Mouse (Mus musculus) ZHBTc4 (cell line): Measurements from ENCODE around the gene Pde1a.

Experiments
- DNase-seq: peaks from one replicate; pipeline ENCODE4 v3.0.0-alpha.2; 2011; ENCODE audit warnings: low read depth, low spot score

The Pde1a gene

GRCm38 (mm10) chr2:79964964-79965363 is 164.3 kb downstream of the Pde1a start:
- no peak for DNase-seq

GRCm38 (mm10) chr2:79961421-79961820 is 167.8 kb downstream of the Pde1a start:
- no peak for DNase-seq

GRCm38 (mm10) chr2:79957659-79958340 is 171.5 kb downstream of the Pde1a start:
- DNase-seq: no peak

GRCm38 (mm10) chr2:79945898-79946675 is 183.2 kb downstream of the Pde1a start:
- DNase-seq: no peak

- DNase-seq: no peak
Measured at GRCm38 (mm10) chr2:79934660-79935059, 194.6 kb downstream of the Pde1a start.

GRCm38 (mm10) chr2:79922356-79922755 is 206.9 kb downstream of the Pde1a start:
- DNase-seq: no peak

GRCm38 (mm10) chr2:79921375-79921774 is 207.9 kb downstream of the Pde1a start:
- no peak for DNase-seq

GRCm38 (mm10) chr2:79920438-79920837 is 208.8 kb downstream of the Pde1a start:
- no peak for DNase-seq

GRCm38 (mm10) chr2:79901841-79902510 is 227.3 kb downstream of the Pde1a start:
- no peak for DNase-seq

- DNase-seq: no peak
Measured at GRCm38 (mm10) chr2:79898522-79898921, 230.7 kb downstream of the Pde1a start.

- no peak for DNase-seq
Measured at GRCm38 (mm10) chr2:79892829-79893228, 236.4 kb downstream of the Pde1a start.

GRCm38 (mm10) chr2:79891760-79892570 is 237.3 kb downstream of the Pde1a start:
- no peak for DNase-seq

GRCm38 (mm10) chr2:79890726-79891125 is 238.5 kb downstream of the Pde1a start:
- no peak for DNase-seq

GRCm38 (mm10) chr2:79883631-79884350 is 245.5 kb downstream of the Pde1a start:
- DNase-seq: no peak

GRCm38 (mm10) chr2:79883210-79883609 is 246.0 kb downstream of the Pde1a start:
- no peak for DNase-seq

- peak; percentile 76 for DNase-seq
Measured at GRCm38 (mm10) chr2:79865275-79865999, 263.8 kb downstream of the Pde1a start.

- DNase-seq: no peak
Measured at GRCm38 (mm10) chr2:79856874-79857273, 272.4 kb downstream of the Pde1a start.

GRCm38 (mm10) chr2:79847396-79847795 is 281.9 kb downstream of the Pde1a start:
- peak; percentile 63 for DNase-seq

- DNase-seq: no peak
Measured at GRCm38 (mm10) chr2:79839513-79839912, 289.7 kb downstream of the Pde1a start.

GRCm38 (mm10) chr2:79839090-79839489 is 290.2 kb downstream of the Pde1a start:
- no peak for DNase-seq
